Mouse (Mus musculus): Measurements from ENCODE around the gene Ppm1f. TPM values are rescaled to one million over a fixed set of nuclear protein-coding genes. Genes with fewer than 3 reads are reported as not detected.
A peak's percentile ranks its signal among the peaks of the same experiment; 100 is the strongest.
"Not testable (repeated sequence)": the region's sequence is repeated elsewhere in the genome, so short reads cannot be mapped to it uniquely, and the experiment has no call there.

The Ppm1f gene
- polyA plus RNA-seq (2015; fragmentation: Nextera tagmentation; extraction: Ambion mirVana), result 18.1 and 19.8 TPM in 2 replicates

- DNase-seq (ENCODE audit: low spot score), result peak; percentile 96
Measured at GRCm38 (mm10) chr16:16896382-16897055, at the start of gene Ppm1f. Gene Ppm1f (plus strand): TSS chr16:16896469.

DNA sequence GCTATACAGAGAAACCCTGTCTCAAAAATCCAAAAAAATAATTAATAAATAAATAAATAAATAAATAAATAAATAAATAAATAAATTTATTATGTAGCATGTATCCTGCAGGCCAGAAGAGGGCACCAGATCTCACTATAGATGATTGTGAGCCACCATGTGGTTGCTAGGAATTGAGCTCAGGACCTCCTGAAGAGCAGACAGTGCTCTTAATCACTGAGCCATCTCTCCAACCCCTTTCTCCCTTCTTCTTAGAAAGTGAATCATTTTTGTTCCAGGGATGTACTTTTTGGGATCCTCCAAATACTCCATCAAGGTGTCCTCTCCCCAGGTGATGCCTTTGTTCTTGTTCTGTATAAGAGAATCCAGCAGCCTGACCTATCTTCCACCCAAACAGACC lies 47.1 kb upstream of the Ppm1f start:
- DNase-seq (ENCODE audit: low spot score), result peak; percentile 1

DNA sequence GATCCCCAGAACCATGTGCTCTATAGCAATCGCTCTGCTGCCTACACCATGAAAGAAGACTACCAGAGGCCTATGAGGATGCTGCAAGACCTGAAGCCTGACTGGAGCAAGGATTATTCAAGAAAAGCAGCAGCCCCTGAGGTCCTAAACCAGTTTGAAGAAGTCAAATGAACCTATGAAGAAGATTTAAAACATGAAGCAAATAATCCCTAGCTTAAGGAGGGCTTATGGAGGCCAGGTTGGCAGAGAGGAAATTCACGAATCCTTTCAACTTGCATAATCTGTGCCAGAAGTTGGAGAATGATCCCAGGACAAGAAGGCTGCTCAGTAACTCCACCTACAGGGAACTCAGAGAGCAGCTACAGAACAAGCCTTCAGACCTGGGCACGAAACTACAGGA lies 43.9 kb upstream of the Ppm1f start:
- DNase-seq (ENCODE audit: low spot score), result no peak

GRCm38 (mm10) chr16:16854836-16855235 lies 41.4 kb upstream of the Ppm1f start:
- peak; percentile 85 for DNase-seq (ENCODE audit: low spot score)

- DNase-seq (ENCODE audit: low spot score), result no peak
Measured at GRCm38 (mm10) chr16:16855541-16855940, 40.7 kb upstream of the Ppm1f start.

DNA sequence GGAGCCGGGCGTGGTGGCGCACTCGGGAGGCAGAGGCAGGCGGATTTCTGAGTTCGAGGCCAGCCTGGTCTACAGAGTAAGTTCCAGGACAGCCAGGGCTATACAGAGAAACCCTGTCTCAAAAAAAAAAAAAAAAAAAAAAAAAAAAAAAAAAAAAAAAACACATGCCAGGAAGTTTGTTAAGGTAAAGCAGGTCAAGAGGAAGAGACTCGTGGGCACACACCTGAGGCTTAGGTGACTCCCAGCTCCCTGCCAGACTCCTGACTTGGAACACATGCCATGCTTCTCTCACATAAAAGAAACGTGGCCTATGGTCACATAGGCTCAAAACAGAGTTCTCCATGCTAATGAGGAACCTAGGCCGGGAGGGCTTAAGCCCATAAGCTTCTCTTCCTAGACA lies 40.2 kb upstream of the Ppm1f start:
- not testable (repeated sequence) for DNase-seq (ENCODE audit: low spot score)

DNA sequence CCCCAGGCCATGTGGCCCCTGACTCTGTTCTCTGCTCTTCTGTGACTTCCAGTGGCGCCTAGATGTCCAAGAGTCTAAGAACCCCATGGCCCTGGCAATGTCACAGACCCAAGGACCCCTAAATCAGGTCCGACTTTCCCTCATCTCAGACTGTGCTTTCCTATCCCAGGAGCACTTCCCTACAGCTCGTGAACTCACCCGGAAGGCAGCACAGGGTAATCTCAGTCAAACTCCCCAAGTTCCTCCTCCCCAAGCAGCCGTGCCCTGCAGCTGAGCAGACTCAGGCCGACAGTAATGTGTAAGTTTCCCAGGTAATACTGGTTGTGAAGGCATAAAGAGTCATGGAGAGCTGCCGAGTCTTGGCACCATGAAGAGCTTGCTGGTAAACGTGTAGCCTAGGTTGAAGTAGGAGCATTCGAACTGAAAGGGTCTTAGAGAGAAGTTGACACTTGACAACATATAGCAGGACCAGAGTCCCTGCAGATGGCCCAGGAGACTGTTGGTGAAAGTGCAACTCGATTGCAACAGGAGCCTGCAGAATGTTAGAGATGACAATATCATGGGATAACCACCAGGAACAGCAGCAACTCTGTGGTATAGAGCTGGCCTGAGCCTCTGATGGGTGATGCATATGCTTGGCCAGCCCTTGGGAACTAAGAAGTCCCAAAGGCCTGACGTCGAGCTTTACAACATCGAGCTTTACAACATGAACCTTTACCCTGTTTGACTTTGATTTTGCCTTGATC lies 39.4 kb upstream of the Ppm1f start:
- DNase-seq (ENCODE audit: low spot score), result no peak

GRCm38 (mm10) chr16:16862288-16862687 lies 34.0 kb upstream of the Ppm1f start:
- no peak for DNase-seq (ENCODE audit: low spot score)

- no peak for DNase-seq (ENCODE audit: low spot score)
Measured at GRCm38 (mm10) chr16:16863978-16864377, 32.3 kb upstream of the Ppm1f start, which contains the start of gene Igll1. Gene Igll1 (minus strand): TSS chr16:16863985.

DNA sequence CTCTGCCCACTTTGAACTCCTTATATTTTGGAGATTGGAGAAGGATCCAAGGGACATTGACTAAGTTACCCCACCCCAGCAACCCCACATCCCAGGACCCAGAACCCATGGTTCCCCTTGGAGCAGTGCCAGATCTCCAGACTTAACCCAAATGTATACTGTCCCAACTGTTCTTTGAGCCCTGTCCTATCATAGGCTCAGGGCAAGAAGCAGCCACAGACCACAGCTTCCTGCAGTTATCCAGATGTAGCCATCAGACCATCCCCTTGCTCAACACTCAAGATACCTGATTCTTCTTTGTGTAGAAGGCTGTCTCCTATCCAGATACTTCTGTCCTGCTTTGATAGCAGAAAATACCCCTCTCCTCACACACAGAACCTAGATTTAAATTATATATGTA lies 31.1 kb upstream of the Ppm1f start:
- peak; percentile 44 for DNase-seq (ENCODE audit: low spot score)

GRCm38 (mm10) chr16:16865696-16866561 lies 30.3 kb upstream of the Ppm1f start:
- peak; percentile 66 for DNase-seq (ENCODE audit: low spot score)

DNA sequence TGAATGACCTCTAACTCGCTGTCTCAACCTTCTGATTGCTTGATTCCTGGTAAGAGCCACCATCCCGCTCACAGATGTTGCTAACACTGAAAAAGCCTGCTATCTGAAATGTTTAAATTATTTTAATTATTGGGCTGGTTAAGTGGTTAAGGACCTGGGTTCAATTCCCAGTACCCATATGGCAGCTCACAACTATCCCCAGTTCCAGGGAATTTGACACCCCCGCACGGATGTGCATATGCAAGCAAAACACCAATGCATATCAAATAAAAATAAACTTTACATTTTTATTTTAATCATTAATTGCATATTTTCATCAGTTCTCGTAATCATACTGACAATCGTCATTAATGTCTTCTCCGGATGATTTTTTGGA lies 26.0 kb upstream of the Ppm1f start:
- no peak for DNase-seq (ENCODE audit: low spot score)

GRCm38 (mm10) chr16:16870617-16871331 lies 25.5 kb upstream of the Ppm1f start, which contains the start of the genes Top3b and Vpreb1:
Gene Top3b (plus strand): TSS chr16:16870736.
Gene Vpreb1 (minus strand): TSS chr16:16870843.
- DNase-seq (ENCODE audit: low spot score), result peak; percentile 95

DNA sequence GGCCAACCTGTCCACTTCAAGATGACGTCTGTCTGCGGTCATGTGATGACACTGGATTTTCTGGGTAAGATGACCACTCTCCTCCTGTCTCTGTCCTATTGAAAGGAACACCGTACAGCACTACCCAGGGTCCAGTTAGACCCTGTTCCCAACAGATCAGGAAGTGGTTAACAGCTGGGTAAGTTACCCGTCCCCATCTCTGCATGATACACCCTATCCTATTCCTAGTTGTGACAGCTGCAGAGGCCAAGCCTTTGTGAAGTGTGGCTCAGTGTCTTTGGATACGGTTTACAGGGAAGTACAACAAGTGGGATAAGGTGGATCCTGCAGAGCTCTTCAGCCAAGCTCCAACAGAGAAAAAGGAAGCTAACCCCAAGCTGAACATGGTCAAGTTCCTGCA lies 17.2 kb upstream of the Ppm1f start:
- no peak for DNase-seq (ENCODE audit: low spot score)

- DNase-seq (ENCODE audit: low spot score), result no peak
Measured at GRCm38 (mm10) chr16:16888341-16888740, 7.9 kb upstream of the Ppm1f start.

DNA sequence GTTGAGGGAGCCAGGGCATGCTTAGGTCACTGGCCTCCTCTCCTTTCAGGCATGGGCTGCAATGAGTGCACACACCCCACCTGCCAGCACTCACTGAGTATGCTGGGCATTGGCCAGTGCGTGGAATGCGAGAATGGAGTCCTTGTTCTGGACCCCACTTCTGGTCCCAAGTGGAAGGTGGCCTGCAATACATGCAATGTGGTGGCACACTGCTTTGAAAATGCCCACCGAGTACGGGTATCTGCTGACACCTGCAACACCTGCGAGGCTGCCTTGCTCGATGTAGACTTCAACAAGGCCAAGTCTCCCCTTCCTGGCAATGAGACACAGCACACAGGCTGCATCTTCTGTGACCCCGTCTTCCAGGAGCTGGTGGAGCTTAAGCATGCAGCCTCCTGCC lies 3.9 kb upstream of the Ppm1f start:
- no peak for DNase-seq (ENCODE audit: low spot score)

- no peak for DNase-seq (ENCODE audit: low spot score)
Measured at GRCm38 (mm10) chr16:16896015-16896381, 271 bp upstream of the Ppm1f start.

- DNase-seq (ENCODE audit: low spot score), result peak; percentile 20
Measured at GRCm38 (mm10) chr16:16897056-16897584, 851 bp downstream of the Ppm1f start.

DNA sequence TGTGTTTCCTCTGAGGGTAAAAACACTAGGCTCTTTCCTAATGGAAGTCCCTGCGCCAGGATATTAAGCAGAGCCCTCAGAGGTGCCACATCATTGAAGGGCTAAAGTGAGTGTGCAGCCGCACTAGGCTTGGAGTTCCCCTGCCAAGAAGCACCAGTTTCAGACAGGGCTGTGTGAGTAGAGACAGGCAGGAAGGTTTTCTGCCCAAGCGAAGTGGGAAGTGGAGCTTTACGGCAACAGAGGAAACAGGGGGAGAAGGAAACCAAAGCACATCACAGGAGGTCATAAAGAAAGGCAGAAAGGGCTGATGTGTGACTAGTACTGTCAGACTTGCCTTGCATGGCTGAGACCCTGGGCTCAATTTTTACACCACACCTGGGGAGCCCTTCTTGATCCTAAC lies 6.1 kb downstream of the Ppm1f start:
- no peak for DNase-seq (ENCODE audit: low spot score)

- DNase-seq (ENCODE audit: low spot score), result no peak
Measured at GRCm38 (mm10) chr16:16903188-16903587, 6.9 kb downstream of the Ppm1f start.

GRCm38 (mm10) chr16:16907799-16908198 lies 11.5 kb downstream of the Ppm1f start:
- no peak for DNase-seq (ENCODE audit: low spot score)
